Mouse (Mus musculus) cortical plate, adult 2 months (tissue): ENCODE results near the gene Itpkc. TPM values are rescaled to one million over a fixed set of nuclear protein-coding genes. Genes with fewer than 3 reads are reported as not detected.

Source experiments
- H3K27ac ChIP-seq: fragments of 200-500 bp; 2 replicates; pipeline ENCODE4 v1.5.1; 2012; ENCODE audit warnings: low read length, control low read depth, inconsistent platforms; ENCODE audit not compliant: insufficient read depth
- H3K4me1 ChIP-seq: fragments of 200-500 bp; 2 replicates; pipeline ENCODE4 v1.6.1; 2011; ENCODE audit warnings: low read length; ENCODE audit not compliant: control insufficient read depth, insufficient read depth
- H3K4me3 ChIP-seq: fragments of 200-500 bp; 2 replicates; pipeline ENCODE4 v1.5.1; 2011; ENCODE audit warnings: mild to moderate bottlenecking, low read length, control low read depth; ENCODE audit not compliant: insufficient read depth
- CTCF ChIP-seq: fragments of 200-500 bp; IDR thresholded peaks from 2 replicates; pipeline ENCODE4 v1.5.1; 2011; ENCODE audit warnings: mild to moderate bottlenecking, control low read depth, low read length; ENCODE audit not compliant: insufficient read depth; ENCODE audit errors: extremely low read depth
- POLR2A ChIP-seq: fragments of 200-500 bp; IDR thresholded peaks from 2 replicates; pipeline ENCODE4 v1.6.1; 2011; ENCODE audit warnings: mild to moderate bottlenecking, low read length, control low read depth; ENCODE audit not compliant: insufficient read depth; ENCODE audit errors: extremely low read depth
- polyA plus RNA-seq: library from polyadenylated mRNA; depleted of rRNA; stranded (reverse); fragments of >200 nt; gene quantifications from 2 replicates; pipeline ENCODE4 v1.2.3, GENCODE M21; 2012

The Itpkc gene
- polyA plus RNA-seq, 1 experiment: 6.8 TPM

- peak overlapping the region; percentile 63; the same call in 1 of the 2 replicates for H3K27ac ChIP-seq
- peaks cover 9% of the 10 kb centered on the region for H3K4me1 ChIP-seq
- H3K4me3 ChIP-seq: peak overlapping the region; percentile 41
- TF ChIP-seq CTCF (no peak), POLR2A (no peak)
Observed at GRCm38 (mm10) chr7:27227676-27228075, 785 bp downstream of the Itpkc start.

DNA sequence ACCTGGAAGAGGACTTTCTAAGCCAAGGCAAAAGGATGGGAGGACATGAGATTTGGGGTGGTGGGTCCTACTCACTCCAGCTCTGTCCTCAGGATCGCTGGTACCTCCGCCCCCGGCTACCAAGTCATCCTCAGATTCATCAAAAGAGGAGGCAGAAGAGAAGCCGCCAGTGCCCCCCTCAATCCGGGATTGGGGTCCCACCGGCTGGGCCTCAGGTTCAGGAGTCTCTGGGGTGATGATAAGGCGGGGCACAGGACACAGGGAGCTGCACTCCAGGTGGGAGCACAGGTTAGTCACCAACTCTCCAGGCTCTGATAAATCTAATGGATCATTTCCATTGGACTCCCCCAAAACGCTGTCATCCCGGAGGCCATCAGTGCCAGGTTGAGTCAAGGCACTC, 1.2 kb downstream of the Itpkc start:
- peak overlapping the region; percentile 41 for H3K4me3 ChIP-seq
- peaks cover 9% of the 10 kb centered on the region for H3K4me1 ChIP-seq
- no peak overlapping the region for H3K27ac ChIP-seq
- TF ChIP-seq POLR2A (no peak), CTCF (no peak)

DNA sequence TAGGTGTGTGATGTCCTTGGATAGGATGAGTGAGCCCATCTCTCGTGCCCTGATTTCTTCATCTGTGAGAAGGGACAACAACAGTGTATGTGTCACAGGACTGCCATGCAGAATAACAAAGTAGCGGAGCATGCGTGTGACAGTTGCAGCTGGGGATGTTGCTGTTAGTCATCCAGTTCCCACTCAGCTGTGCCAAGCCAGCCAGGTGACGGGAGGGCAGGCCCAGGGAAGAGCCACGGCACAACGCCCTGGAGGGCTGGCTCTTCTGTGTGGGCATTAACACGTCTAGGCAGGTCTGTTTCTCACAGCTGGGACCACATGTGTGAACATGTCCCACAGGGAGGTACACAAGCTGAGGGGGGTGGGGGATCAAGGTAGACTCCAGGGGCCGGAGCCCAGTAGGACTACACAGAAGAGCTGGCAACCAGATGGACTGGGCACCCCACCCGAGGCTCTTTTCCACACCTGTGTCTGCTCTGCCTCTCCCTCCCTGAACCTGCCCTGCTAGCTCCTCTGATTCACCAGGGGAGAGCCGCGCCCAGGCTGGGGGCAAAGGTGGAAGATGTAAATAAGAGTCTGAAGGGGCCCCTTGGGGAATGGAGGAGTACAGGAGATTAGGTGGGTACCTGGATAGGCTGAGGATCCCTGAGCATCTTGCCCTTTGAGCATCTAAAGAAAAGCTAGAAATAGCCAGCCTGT, 3.4 kb downstream of the Itpkc start:
- no peak overlapping the region for H3K27ac ChIP-seq
- peaks cover 9% of the 10 kb centered on the region for H3K4me1 ChIP-seq
- TF ChIP-seq POLR2A (no peak), CTCF (no peak)
- H3K4me3 ChIP-seq: peak overlapping the region; percentile 27

DNA sequence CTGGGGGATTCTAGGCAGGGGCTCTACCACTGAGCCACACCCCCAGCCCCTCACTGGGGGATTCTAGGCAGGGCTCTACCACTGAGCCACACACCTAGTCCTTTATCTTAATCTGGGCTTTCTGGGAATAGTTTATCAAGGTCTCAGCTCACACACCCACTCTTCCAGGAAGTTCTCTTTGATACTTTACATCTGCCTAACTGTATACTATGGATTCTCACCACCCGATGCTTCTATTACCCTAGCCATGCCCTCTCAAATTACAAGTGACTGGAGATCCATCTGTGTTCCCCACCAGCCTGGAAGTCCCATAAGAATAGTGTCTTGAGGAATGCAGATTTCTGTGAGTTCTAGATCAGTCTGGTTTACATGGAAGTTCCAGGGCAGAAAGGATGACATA, 5.9 kb downstream of the Itpkc start:
- Histone ChIP-seq H3K27ac (no peak overlapping the region), H3K4me1 (peaks cover 9% of the 10 kb centered on the region), H3K4me3 (no peak overlapping the region)
- TF ChIP-seq POLR2A: no peak
- no peak for TF ChIP-seq CTCF

DNA sequence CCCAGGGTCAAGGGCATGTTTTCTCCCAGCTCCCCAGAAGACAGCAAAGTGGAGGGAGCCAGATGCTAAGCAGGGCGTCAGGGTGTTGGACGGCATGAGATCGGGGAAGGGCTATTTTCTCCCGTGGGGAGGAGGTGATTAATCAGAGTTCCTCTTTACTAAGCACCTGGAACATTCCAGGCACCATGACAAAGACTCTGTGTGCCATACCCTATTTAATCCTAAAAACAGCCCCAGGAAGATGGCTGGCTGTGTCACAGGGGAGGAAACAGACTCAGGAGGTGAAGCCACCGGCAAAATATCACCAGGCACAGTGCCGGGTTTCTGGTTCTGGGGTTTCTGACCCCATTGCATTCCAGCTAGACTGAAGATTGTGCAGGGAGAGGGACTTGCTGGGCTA, 6.5 kb downstream of the Itpkc start:
- TF ChIP-seq CTCF (no peak), POLR2A (no peak)
- Histone ChIP-seq H3K4me3 (no peak overlapping the region), H3K27ac (no peak overlapping the region)

GRCm38 (mm10) chr7:27219937-27220336, 8.5 kb downstream of the Itpkc start:
- no peak for TF ChIP-seq POLR2A
- H3K4me3 ChIP-seq: no peak overlapping the region
- no peak overlapping the region for H3K27ac ChIP-seq
- H3K4me1 ChIP-seq: peaks cover 6% of the 10 kb centered on the region

More for the DNA sequence above, 6.5 kb downstream of the Itpkc start:
- H3K4me1 ChIP-seq: peaks cover 9% of the 10 kb centered on the region

- TF ChIP-seq POLR2A (no peak), CTCF (no peak)
- no peak overlapping the region for H3K4me3 ChIP-seq
- H3K27ac ChIP-seq: no peak overlapping the region
- H3K4me1 ChIP-seq: no peaks in the 10 kb centered on the region
Observed at GRCm38 (mm10) chr7:27218586-27218985, 9.9 kb downstream of the Itpkc start.

GRCm38 (mm10) chr7:27212626-27213025, 15.8 kb downstream of the Itpkc start:
- Histone ChIP-seq H3K4me1 (no peaks in the 10 kb centered on the region), H3K27ac (no peak overlapping the region), H3K4me3 (no peak overlapping the region)
- TF ChIP-seq CTCF: no peak
- TF ChIP-seq POLR2A: no peak

DNA sequence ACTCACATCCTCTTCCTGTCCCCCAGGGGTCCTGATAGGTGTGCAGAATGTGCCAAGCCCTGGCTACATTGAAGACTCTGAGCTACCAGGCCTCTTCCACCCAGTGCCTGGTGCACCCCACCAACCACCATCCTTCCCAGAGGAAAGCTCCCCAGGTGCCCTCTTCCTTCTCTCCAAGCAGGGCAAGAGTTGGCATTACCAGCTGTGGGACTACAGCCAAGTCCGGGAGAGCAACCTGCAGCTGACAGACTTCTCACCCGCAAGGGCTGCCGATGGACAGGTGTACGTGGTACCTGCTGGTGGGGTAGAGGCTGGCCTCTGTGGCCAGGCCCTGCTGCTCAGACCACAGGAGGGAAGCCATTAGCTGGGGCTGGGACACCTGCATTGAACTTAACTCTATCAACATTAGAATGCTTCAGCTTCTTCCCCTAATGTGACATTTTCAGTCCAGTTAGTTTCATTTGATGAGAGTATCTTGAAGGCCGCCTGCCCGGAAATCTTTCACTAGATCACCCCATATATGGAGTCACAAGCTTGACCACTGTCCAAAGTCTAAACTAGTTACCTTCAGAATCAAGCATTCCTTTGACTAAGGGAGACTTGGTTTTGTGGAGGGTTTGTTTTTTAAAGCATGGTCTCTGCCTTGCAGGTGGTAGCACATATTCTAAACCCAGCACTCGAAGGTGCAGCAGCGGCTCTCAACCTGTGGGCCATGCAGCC, 24.6 kb downstream of the Itpkc start:
- TF ChIP-seq CTCF (no peak), POLR2A (no peak)
- Histone ChIP-seq H3K27ac (no peak overlapping the region), H3K4me1 (no peaks in the 10 kb centered on the region), H3K4me3 (no peak overlapping the region)

DNA sequence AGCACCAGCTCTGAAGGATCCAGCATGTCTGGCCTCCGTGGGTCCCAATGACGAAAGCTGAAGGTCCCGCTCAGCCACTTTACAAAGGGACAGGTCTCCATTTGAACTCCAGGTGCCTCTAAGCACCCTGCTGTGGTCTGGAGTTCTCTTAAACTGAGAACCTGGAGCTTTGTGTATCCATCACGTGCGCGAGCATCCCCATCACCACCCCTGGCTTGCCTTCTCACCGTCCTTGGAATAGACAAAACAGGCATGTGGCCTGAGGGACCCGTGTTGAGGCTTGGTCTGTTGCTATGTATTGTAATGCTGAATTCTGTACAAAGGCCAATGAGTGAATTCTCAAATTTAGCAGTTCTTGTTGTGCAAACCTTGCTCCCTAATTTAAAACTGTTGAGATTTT, 29.7 kb downstream of the Itpkc start:
- no peak overlapping the region for H3K4me3 ChIP-seq
- peaks cover 6% of the 10 kb centered on the region; the same call in 1 of the 2 replicates for H3K4me1 ChIP-seq
- TF ChIP-seq CTCF (no peak), POLR2A (no peak)
- H3K27ac ChIP-seq: no peak overlapping the region

DNA sequence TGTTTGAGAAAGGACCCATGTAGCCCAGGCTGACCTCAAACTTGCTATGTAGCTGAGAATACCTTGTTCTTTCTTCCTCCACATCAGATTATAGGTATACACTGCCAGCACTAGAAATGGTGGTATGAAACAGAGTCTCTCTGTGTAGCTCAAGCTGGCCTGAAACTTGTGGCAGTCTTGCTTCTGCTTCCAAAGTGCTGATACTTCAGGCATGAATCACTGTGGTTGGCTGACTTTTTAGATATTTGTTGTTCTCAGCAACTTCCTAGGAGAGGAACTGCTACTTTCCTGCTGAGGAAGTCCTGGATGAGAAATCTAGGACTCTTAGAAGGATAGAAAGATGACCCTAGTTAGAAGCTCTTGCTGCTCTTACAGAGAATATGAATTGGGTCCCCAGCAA, 30.1 kb downstream of the Itpkc start:
- Histone ChIP-seq H3K27ac (no peak overlapping the region), H3K4me3 (no peak overlapping the region), H3K4me1 (peaks cover 9% of the 10 kb centered on the region)
- TF ChIP-seq POLR2A: no peak
- TF ChIP-seq CTCF: no peak
